Mouse (Mus musculus) adrenal gland, postnatal 25 days (tissue): ENCODE results near the gene Gm43738. TPM values are rescaled to one million over a fixed set of nuclear protein-coding genes. Genes with fewer than 3 reads are reported as not detected.

Experiments used
- total RNA-seq: library from RNA; stranded (reverse); gene quantifications from 2 replicates; pipeline ENCODE4 v1.2.3, GENCODE M21; 2021

Gm43738 gene
- total RNA-seq, 1 experiment from 2014 or later = 0.39 TPM

Other genes with a start within 250 kb of the Gm43738 start
- gene Msto1, start 187.1 kb downstream of the Gm43738 start, total RNA-seq = 22.9 and 24.5 TPM in 2 replicates
- gene Ash1l, start 150.5 kb downstream of the Gm43738 start, total RNA-seq = 59.8 and 60.5 TPM in 2 replicates
- 119 and 141 TPM in 2 replicates for gene Dap3, start 149.9 kb downstream of the Gm43738 start, total RNA-seq
- gene Rusc1, start 7.8 kb downstream of the Gm43738 start, total RNA-seq = 21.6 and 30.2 TPM in 2 replicates
- 830 and 852 TPM in 2 replicates for gene Fdps, start 860 bp upstream of the Gm43738 start, total RNA-seq
- gene Pklr, start 35.0 kb upstream of the Gm43738 start, total RNA-seq = 1.6 TPM in 1 of 2 replicates, not detected in the other
- 9.3 and 17.7 TPM in 2 replicates for gene Hcn3, start 59.1 kb upstream of the Gm43738 start, total RNA-seq
- 98.4 and 103 TPM in 2 replicates for gene Clk2, start 63.7 kb upstream of the Gm43738 start, total RNA-seq
- 98.4 and 112 TPM in 2 replicates for gene Scamp3, start 76.4 kb upstream of the Gm43738 start, total RNA-seq
- gene Fam189b, start 82.0 kb upstream of the Gm43738 start, total RNA-seq = 17.1 and 23.7 TPM in 2 replicates
- gene Gba, start 101.8 kb upstream of the Gm43738 start, total RNA-seq = 72.4 and 79.0 TPM in 2 replicates
- gene Thbs3, start 114.1 kb upstream of the Gm43738 start, total RNA-seq = 6.1 and 8.7 TPM in 2 replicates
- gene Mtx1, start 126.0 kb upstream of the Gm43738 start, total RNA-seq = 143 and 154 TPM in 2 replicates
- gene Muc1, start 128.0 kb upstream of the Gm43738 start, total RNA-seq = not detected in 2 replicates
- 126 and 127 TPM in 2 replicates for gene Krtcap2, start 144.9 kb upstream of the Gm43738 start, total RNA-seq
- gene Trim46, start 145.2 kb upstream of the Gm43738 start, total RNA-seq = 2.6 and 3.2 TPM in 2 replicates
- 106 and 137 TPM in 2 replicates for gene Dpm3, start 158.3 kb upstream of the Gm43738 start, total RNA-seq
- 44.7 and 51.4 TPM in 2 replicates for gene Slc50a1, start 169.5 kb upstream of the Gm43738 start, total RNA-seq
- gene Efna1, start 180.0 kb upstream of the Gm43738 start, total RNA-seq = 11.6 and 17.2 TPM in 2 replicates
- 0.27 TPM in 1 of 2 replicates, not detected in the other for gene Efna3, start 221.9 kb upstream of the Gm43738 start, total RNA-seq
- gene Efna4, start 236.9 kb upstream of the Gm43738 start, total RNA-seq = 1.7 TPM in 1 of 2 replicates, not detected in the other
- gene Adam15, start 248.9 kb upstream of the Gm43738 start, total RNA-seq = 50.4 and 65.1 TPM in 2 replicates